Mouse (Mus musculus): Measurements from ENCODE around the gene Olfr721-ps1. TPM values are rescaled to one million over a fixed set of nuclear protein-coding genes. Genes with fewer than 3 reads are reported as not detected.

Gene Olfr721-ps1
- polyA plus RNA-seq, 1 experiment from 2014 or later: not detected

GRCm38 (mm10) chr14:14436078-14436658 is 35.1 kb downstream of the Olfr721-ps1 start:
- no peak for ATAC-seq (ENCODE audit: low FRiP score, low TSS enrichment)
- WGBS: 78% methylated on average over 3 of the region's 3 CpGs

More at GRCm38 (mm10) chr14:14436078-14436658, 35.1 kb downstream of the Olfr721-ps1 start:
- Histone ChIP-seq H3K4me1 (ENCODE audit: control insufficient read depth, insufficient read depth, low read length) (no peaks in the 10 kb centered on the region), H3K36me3 (ENCODE audit: control insufficient read depth, insufficient read depth, low read length) (no peaks in the 10 kb centered on the region), H3K4me3 (replicated peaks; ENCODE audit: low read depth, low read length) (no peak overlapping the region), H3K9ac (replicated peaks; ENCODE audit: low read length) (no peak overlapping the region), H3K27ac (replicated peaks; ENCODE audit: low read depth, low read length) (no peak overlapping the region), H3K27me3 (ENCODE audit: control insufficient read depth, insufficient read depth, low read length) (no peaks in the 10 kb centered on the region), H3K9me3 (ENCODE audit: control insufficient read depth, low read length) (no peaks in the 10 kb centered on the region), H3K4me2 (ENCODE audit: low read length) (no peak overlapping the region)
- no peak for DNase-seq

Other genes starting within 250 kb of the Olfr721-ps1 start
- not detected in 2 replicates for gene Olfr720, start 214.5 kb upstream of the Olfr721-ps1 start, polyA plus RNA-seq (2014; fragmentation: Nextera tagmentation; extraction: Ambion mirVana)
- gene Olfr31, start 78.5 kb upstream of the Olfr721-ps1 start, polyA plus RNA-seq (2014; fragmentation: Nextera tagmentation; extraction: Ambion mirVana): 0.05 TPM in 1 of 2 replicates, not detected in the other
- 2.4 TPM in 2 replicates for gene Il3ra, start 55.0 kb upstream of the Olfr721-ps1 start, polyA plus RNA-seq (2014; fragmentation: Nextera tagmentation; extraction: Ambion mirVana)

All from midbrain, embryonic 14.5 days (tissue).